Mouse (Mus musculus): Measurements from ENCODE around the gene Syt5.

- TF ChIP-seq ZC3H11A (IDR thresholded peaks at IDR 0.05; ENCODE audit: borderline replicate concordance, low read depth, low read length) (no peak), MAFK (IDR thresholded peaks at IDR 0.05; ENCODE audit: insufficient read depth, low read depth, low read length) (no peak), ZNF384 (IDR thresholded peaks at IDR 0.05; ENCODE audit: low read depth, low read length) (no peak)
These were observed 35.7 kb downstream of the Syt5 start for GRCm38 (mm10) chr7:4511489-4512224.
